Mouse (Mus musculus) testis, postnatal 10 days (tissue): ENCODE data around the gene Gm21836.
"Not testable (repeated sequence)": the region's sequence is repeated elsewhere in the genome, so short reads cannot be mapped to it uniquely, and the experiment has no call there.

Source experiments
- DNase-seq: peaks from one replicate; pipeline ENCODE4 v3.0.0; 2021; ENCODE audit warnings: low spot score

The Gm21836 gene

GRCm38 (mm10) chr9:124493693-124494092, at the start of gene Gm21836:
Gene Gm21836, minus strand, starts transcription at chr9:124493793.
- DNase-seq, result not testable (repeated sequence)

- DNase-seq, result not testable (repeated sequence)
Observed at GRCm38 (mm10) chr9:124480361-124480980, 13.1 kb downstream of the Gm21836 start.

- DNase-seq, result peak; percentile 54
Observed at GRCm38 (mm10) chr9:124478081-124478480, 15.5 kb downstream of the Gm21836 start.

- peak; percentile 60 for DNase-seq
Observed at GRCm38 (mm10) chr9:124476096-124476902, 17.3 kb downstream of the Gm21836 start, which contains the start of gene Ppp2r3d. Gene Ppp2r3d, minus strand, starts transcription at chr9:124476898.

GRCm38 (mm10) chr9:124475689-124476088, 17.9 kb downstream of the Gm21836 start:
- no peak for DNase-seq

GRCm38 (mm10) chr9:124456572-124456971, 37.0 kb downstream of the Gm21836 start:
- peak; percentile 80 for DNase-seq
